Mouse (Mus musculus) liver, embryonic 15.5 days (tissue): ENCODE results near the gene Sdha. TPM values are rescaled to one million over a fixed set of nuclear protein-coding genes. Genes with fewer than 3 reads are reported as not detected.

Source experiments
- ATAC-seq: fragments of 200-750 bp; cut with Nextera tagmentation; 2 replicates; pipeline ENCODE4 v1.8.0; 2017; ENCODE audit warnings: moderate number of reproducible peaks, mild to moderate bottlenecking, moderate library complexity; ENCODE audit not compliant: insufficient read depth
- H3K27ac ChIP-seq: fragments of 300-500 bp; sonication (generic); replicated peaks from 2 replicates; pipeline ENCODE4 v1.5.1; 2015; ENCODE audit warnings: mild to moderate bottlenecking, inconsistent platforms
- H3K27me3 ChIP-seq: fragments of 300-500 bp; sonication (generic); 2 replicates; pipeline ENCODE4 v1.6.1; 2015; ENCODE audit warnings: mild to moderate bottlenecking, inconsistent platforms
- H3K36me3 ChIP-seq: fragments of 300-500 bp; sonication (generic); replicated peaks from 2 replicates; pipeline ENCODE4 v1.6.1; 2015; ENCODE audit warnings: moderate library complexity, mild to moderate bottlenecking, inconsistent platforms
- H3K4me1 ChIP-seq: fragments of 300-500 bp; sonication (generic); replicated peaks from 2 replicates; pipeline ENCODE4 v1.6.1; 2015; ENCODE audit warnings: inconsistent platforms
- H3K4me2 ChIP-seq: fragments of 300-500 bp; sonication (generic); 2 replicates; pipeline ENCODE4 v1.6.1; 2015; ENCODE audit warnings: moderate library complexity, mild to moderate bottlenecking, inconsistent platforms
- H3K4me3 ChIP-seq: fragments of 300-500 bp; sonication (generic); replicated peaks from 2 replicates; pipeline ENCODE4 v1.5.1; 2015; ENCODE audit warnings: mild to moderate bottlenecking, inconsistent platforms
- H3K9ac ChIP-seq: fragments of 300-500 bp; sonication (generic); 2 replicates; pipeline ENCODE4 v1.6.1; 2015; ENCODE audit warnings: moderate library complexity, mild to moderate bottlenecking, inconsistent platforms
- H3K9me3 ChIP-seq: fragments of 300-500 bp; sonication (generic); replicated peaks from 2 replicates; pipeline ENCODE4 v1.6.1; 2016; ENCODE audit warnings: inconsistent platforms
- WGBS: fragments of 180-500 bp; shearing (Covaris S2); methylation state at CpG from one replicate; pipeline ENCODE4 v1.1.7; 2015; ENCODE audit warnings: mixed read lengths; ENCODE audit not compliant: insufficient replicate concordance; 5-methylcytosine and 5-hydroxymethylcytosine counted together
- polyA plus RNA-seq: library from polyadenylated mRNA; unstranded; fragments of >200 nt; fragmentation: Nextera tagmentation; extraction: Ambion mirVana; gene quantifications from 2 replicates; pipeline ENCODE4 v1.2.1, GENCODE M21; 2015

Gene Sdha
- polyA plus RNA-seq, 1 experiment from 2014 or later, result 151 TPM

- Histone ChIP-seq H3K27ac (no peak overlapping the region), H3K9ac (no peak overlapping the region), H3K4me3 (no peak overlapping the region), H3K4me1 (no peaks in the 10 kb centered on the region), H3K36me3 (peaks cover 75% of the 10 kb centered on the region), H3K4me2 (no peak overlapping the region), H3K9me3 (no peaks in the 10 kb centered on the region), H3K27me3 (no peaks in the 10 kb centered on the region)
- 88% methylated on average over 13 of the region's 13 CpGs for WGBS
- no peak for ATAC-seq
Observed at GRCm38 (mm10) chr13:74356491-74356890, 6.4 kb upstream of the Sdha start.

GRCm38 (mm10) chr13:74350435-74350906 lies 391 bp upstream of the Sdha start:
- H3K36me3 ChIP-seq, result peaks cover 22% of the 10 kb centered on the region
- no peaks in the 10 kb centered on the region for H3K9me3 ChIP-seq
- peak; percentile 47 for ATAC-seq
- H3K4me1 ChIP-seq, result peaks cover 20% of the 10 kb centered on the region
- H3K4me2 ChIP-seq, result peak overlapping the region; percentile 78
- H3K27me3 ChIP-seq, result no peaks in the 10 kb centered on the region
- peak overlapping the region; percentile 89 for H3K9ac ChIP-seq
- H3K27ac ChIP-seq, result peak overlapping the region; percentile 75
- under 1% methylated on average over 15 of the region's 15 CpGs for WGBS
- peak overlapping the region; percentile 84 for H3K4me3 ChIP-seq

- Histone ChIP-seq H3K27ac (no peak overlapping the region), H3K4me2 (no peak overlapping the region), H3K27me3 (no peaks in the 10 kb centered on the region), H3K4me3 (no peak overlapping the region), H3K9ac (no peak overlapping the region), H3K4me1 (no peaks in the 10 kb centered on the region), H3K36me3 (peaks cover 70% of the 10 kb centered on the region), H3K9me3 (no peaks in the 10 kb centered on the region)
- ATAC-seq, result no peak
- 35% methylated on average over 3 of the region's 3 CpGs for WGBS
Observed at GRCm38 (mm10) chr13:74341036-74341435, 9.0 kb downstream of the Sdha start.

GRCm38 (mm10) chr13:74329321-74329720 lies 20.8 kb downstream of the Sdha start:
- no peaks in the 10 kb centered on the region for H3K4me1 ChIP-seq
- H3K27ac ChIP-seq, result no peak overlapping the region
- no peaks in the 10 kb centered on the region for H3K27me3 ChIP-seq
- no peak overlapping the region for H3K9ac ChIP-seq
- no peak overlapping the region for H3K4me2 ChIP-seq
- no peak overlapping the region for H3K4me3 ChIP-seq
- peaks cover 77% of the 10 kb centered on the region for H3K36me3 ChIP-seq
- no peak for ATAC-seq
- no peaks in the 10 kb centered on the region for H3K9me3 ChIP-seq

- Histone ChIP-seq H3K9ac (peak within 1 kb of the TSS; percentile 80), H3K27ac (peak within 1 kb of the TSS; percentile 76), H3K4me1 (peaks cover 33% of the 10 kb centered on the region), H3K27me3 (no peaks in the 10 kb centered on the region), H3K4me2 (peak within 1 kb of the TSS; percentile 79), H3K9me3 (no peaks in the 10 kb centered on the region), H3K36me3 (peaks cover 24% of the 10 kb centered on the region), H3K4me3 (peak within 1 kb of the TSS; percentile 79)
- WGBS, result 0% methylated on average over 36 of the region's 36 CpGs
- ATAC-seq, result peak; percentile 99
Observed at GRCm38 (mm10) chr13:74317170-74317849, 32.8 kb downstream of the Sdha start, which contains the start of gene Pdcd6. Gene Pdcd6 (minus strand): TSS chr13:74317580.

GRCm38 (mm10) chr13:74316789-74317169 lies 33.3 kb downstream of the Sdha start:
- Histone ChIP-seq H3K9me3 (no peaks in the 10 kb centered on the region), H3K9ac (peak overlapping the region; percentile 80), H3K27ac (peak overlapping the region; percentile 76), H3K4me2 (peak overlapping the region; percentile 79), H3K36me3 (peaks cover 18% of the 10 kb centered on the region), H3K4me3 (peak overlapping the region; percentile 79), H3K27me3 (no peaks in the 10 kb centered on the region), H3K4me1 (peaks cover 33% of the 10 kb centered on the region)
- WGBS, result 2% methylated on average over 15 of the region's 15 CpGs
- ATAC-seq, result peak; percentile 29

GRCm38 (mm10) chr13:74316386-74316785 lies 33.7 kb downstream of the Sdha start:
- peaks cover 33% of the 10 kb centered on the region for H3K4me1 ChIP-seq
- 20% methylated on average over 4 of the region's 4 CpGs for WGBS
- no peaks in the 10 kb centered on the region for H3K27me3 ChIP-seq
- no peak for ATAC-seq
- peak overlapping the region; percentile 76 for H3K27ac ChIP-seq
- peak overlapping the region; percentile 79 for H3K4me2 ChIP-seq
- no peaks in the 10 kb centered on the region for H3K9me3 ChIP-seq
- H3K4me3 ChIP-seq, result peak overlapping the region; percentile 79
- H3K36me3 ChIP-seq, result peaks cover 14% of the 10 kb centered on the region
- peak overlapping the region; percentile 80 for H3K9ac ChIP-seq

GRCm38 (mm10) chr13:74314616-74315015 lies 35.5 kb downstream of the Sdha start:
- WGBS, result 87% methylated on average over 3 of the region's 3 CpGs
- no peaks in the 10 kb centered on the region for H3K27me3 ChIP-seq
- no peaks in the 10 kb centered on the region for H3K9me3 ChIP-seq
- ATAC-seq, result no peak
- H3K4me3 ChIP-seq, result no peak overlapping the region
- no peak overlapping the region for H3K9ac ChIP-seq
- no peak overlapping the region for H3K4me2 ChIP-seq
- peaks cover 15% of the 10 kb centered on the region for H3K36me3 ChIP-seq
- H3K4me1 ChIP-seq, result peaks cover 33% of the 10 kb centered on the region
- no peak overlapping the region for H3K27ac ChIP-seq

- Histone ChIP-seq H3K27me3 (no peaks in the 10 kb centered on the region), H3K9ac (no peak overlapping the region), H3K9me3 (no peaks in the 10 kb centered on the region), H3K4me1 (no peaks in the 10 kb centered on the region), H3K27ac (no peak overlapping the region), H3K4me3 (no peak overlapping the region), H3K4me2 (no peak overlapping the region), H3K36me3 (peaks cover 75% of the 10 kb centered on the region)
- no peak for ATAC-seq
- WGBS, result 82% methylated on average over 1 of the region's 1 CpGs
Observed at GRCm38 (mm10) chr13:74305780-74306179, 44.3 kb downstream of the Sdha start.

- H3K9ac ChIP-seq, result no peak overlapping the region
- no peaks in the 10 kb centered on the region for H3K27me3 ChIP-seq
- no peak for ATAC-seq
- H3K4me3 ChIP-seq, result no peak overlapping the region
- WGBS, result 74% methylated on average over 6 of the region's 6 CpGs
- H3K4me2 ChIP-seq, result no peak overlapping the region
- H3K27ac ChIP-seq, result no peak overlapping the region
- peaks cover 71% of the 10 kb centered on the region for H3K36me3 ChIP-seq
- no peaks in the 10 kb centered on the region for H3K4me1 ChIP-seq
- H3K9me3 ChIP-seq, result no peaks in the 10 kb centered on the region
Observed at GRCm38 (mm10) chr13:74305380-74305779, 44.7 kb downstream of the Sdha start.

- Histone ChIP-seq H3K4me3 (no peak overlapping the region), H3K4me2 (no peak overlapping the region), H3K27me3 (no peaks in the 10 kb centered on the region), H3K9ac (no peak overlapping the region), H3K27ac (no peak overlapping the region), H3K4me1 (no peaks in the 10 kb centered on the region), H3K9me3 (no peaks in the 10 kb centered on the region), H3K36me3 (peaks cover 44% of the 10 kb centered on the region)
- no peak for ATAC-seq
- WGBS, result 73% methylated on average over 10 of the region's 10 CpGs
Observed at GRCm38 (mm10) chr13:74302050-74303037, 47.7 kb downstream of the Sdha start.
